Mouse (Mus musculus): ENCODE results near the gene Bod1.

Bod1 gene

GRCm38 (mm10) chr11:31671354-31672169 lies at the start of gene Bod1:
Gene Bod1 (minus strand): TSS chr11:31671885.
- peak; percentile 89 to 93 for DNase-seq

GRCm38 (mm10) chr11:31719090-31719489 lies 47.4 kb upstream of the Bod1 start:
- no peak for DNase-seq

GRCm38 (mm10) chr11:31717926-31718735 lies 46.4 kb upstream of the Bod1 start:
- DNase-seq, result no peak

GRCm38 (mm10) chr11:31713641-31714121 lies 42.0 kb upstream of the Bod1 start:
- DNase-seq, result no peak

GRCm38 (mm10) chr11:31713116-31713515 lies 41.4 kb upstream of the Bod1 start:
- DNase-seq, result no peak

- no peak for DNase-seq
Measured at GRCm38 (mm10) chr11:31707771-31708170, 36.1 kb upstream of the Bod1 start.

- DNase-seq, result no peak
Measured at GRCm38 (mm10) chr11:31703173-31703572, 31.5 kb upstream of the Bod1 start.

GRCm38 (mm10) chr11:31701901-31702300 lies 30.2 kb upstream of the Bod1 start:
- DNase-seq, result peak in 1 of 2 experiments; percentile 1

GRCm38 (mm10) chr11:31699502-31699901 lies 27.8 kb upstream of the Bod1 start:
- DNase-seq, result no peak

- DNase-seq, result no peak
Measured at GRCm38 (mm10) chr11:31694801-31695200, 23.1 kb upstream of the Bod1 start.

- DNase-seq, result peak; percentile 42
Measured at GRCm38 (mm10) chr11:31694109-31694508, 22.4 kb upstream of the Bod1 start.

GRCm38 (mm10) chr11:31693322-31693721 lies 21.6 kb upstream of the Bod1 start:
- no peak for DNase-seq

GRCm38 (mm10) chr11:31688956-31689355 lies 17.3 kb upstream of the Bod1 start:
- DNase-seq, result no peak

- DNase-seq, result no peak
Measured at GRCm38 (mm10) chr11:31684913-31685567, 13.4 kb upstream of the Bod1 start.

- DNase-seq, result no peak
Measured at GRCm38 (mm10) chr11:31684126-31684525, 12.4 kb upstream of the Bod1 start.

- DNase-seq, result no peak
Measured at GRCm38 (mm10) chr11:31679840-31680381, 8.2 kb upstream of the Bod1 start.

- DNase-seq, result no peak
Measured at GRCm38 (mm10) chr11:31677309-31677708, 5.6 kb upstream of the Bod1 start.

GRCm38 (mm10) chr11:31676661-31677252 lies 5.1 kb upstream of the Bod1 start:
- no peak for DNase-seq

GRCm38 (mm10) chr11:31675430-31675829 lies 3.7 kb upstream of the Bod1 start:
- peak; percentile 57 to 62 for DNase-seq

GRCm38 (mm10) chr11:31672170-31672563 lies 482 bp upstream of the Bod1 start:
- DNase-seq, result no peak

GRCm38 (mm10) chr11:31670468-31670921 lies 1.2 kb downstream of the Bod1 start:
- DNase-seq, result no peak

- peak; percentile 9 to 19 for DNase-seq
Measured at GRCm38 (mm10) chr11:31669172-31669869, 2.4 kb downstream of the Bod1 start.

All from B cell, adult 2 months (primary cell).